Comparison of ENCODE assay signal across 11 mouse cellular contexts in genomic region chr5:105598866-105599265, GRCm38 (mm10).
A peak's percentile ranks its signal among the peaks of the same experiment; 100 is the strongest.
DNase-seq lines count a peak whose midpoint lies in the region; ATAC-seq and TF ChIP-seq lines count a peak whose summit lies in the region.
"Had no signal": no experiment of that assay in that cellular context is flagged by ENCODE, and none has a peak within 500 bp of the region (broad histone marks: within the 10 kb centered on the region; RNA-seq: fewer than 3 reads in every experiment).

No protein-coding gene starts in this region.

- DNase-seq in gastrocnemius, adult 2 months, result no peak
- DNase-seq in gastrocnemius, adult 8-10 months (ENCODE audit: low spot score in 2 of 2), result no peak
- peak; percentile 60 for DNase-seq in lung, postnatal 10 days
- DNase-seq in urinary bladder, adult 2 months (ENCODE audit: low spot score), result no peak
- no peak for DNase-seq in forebrain, embryonic 11.5 days (ENCODE audit: low spot score)

- H3K9ac ChIP-seq in heart, embryonic 15.5 days, result no peak overlapping the region
- no peak overlapping the region for H3K9ac ChIP-seq in hindbrain, embryonic 12.5 days
- H3K9ac ChIP-seq in forebrain, embryonic 11.5 days (ENCODE audit: low read length), result no peak overlapping the region
- H3K9ac ChIP-seq: hindbrain, embryonic 15.5 days had no signal

- no peak overlapping the region for H3K4me2 ChIP-seq in heart, embryonic 15.5 days
- H3K4me2 ChIP-seq in hindbrain, embryonic 12.5 days (replicated peaks), result no peak overlapping the region
- no peak overlapping the region for H3K4me2 ChIP-seq in forebrain, embryonic 11.5 days (ENCODE audit: low read depth, low read length, severe bottlenecking)
- H3K4me2 ChIP-seq: hindbrain, embryonic 15.5 days had no signal

- peak; percentile 75 for ATAC-seq in CD4-positive, CD25-positive, alpha-beta regulatory T cell, adult 4 months
- peak; percentile 36 for ATAC-seq in heart, embryonic 15.5 days (replicated peaks; ENCODE audit: insufficient number of reproducible peaks, insufficient read depth, low FRiP score, low read depth)
- ATAC-seq in hindbrain, embryonic 12.5 days (ENCODE audit: low FRiP score), result no peak
- ATAC-seq in forebrain, embryonic 11.5 days (replicated peaks; ENCODE audit: low FRiP score), result no peak

- peaks cover 25% of the 10 kb centered on the region for H3K4me1 ChIP-seq in heart, embryonic 15.5 days (replicated peaks)
- H3K4me1 ChIP-seq in hindbrain, embryonic 12.5 days, result no peaks in the 10 kb centered on the region
- H3K4me1 ChIP-seq in forebrain, embryonic 11.5 days (replicated peaks; ENCODE audit: control insufficient read depth, insufficient read depth, low read length), result no peaks in the 10 kb centered on the region
- H3K4me1 ChIP-seq: hindbrain, embryonic 15.5 days had no signal

- H3K27ac ChIP-seq in gastrocnemius, adult 2 months, result peak overlapping the region; percentile 71
- peak overlapping the region; percentile 35 for H3K27ac ChIP-seq in heart, embryonic 15.5 days
- no peak overlapping the region for H3K27ac ChIP-seq in hindbrain, embryonic 12.5 days
- no peak overlapping the region for H3K27ac ChIP-seq in forebrain, embryonic 11.5 days (ENCODE audit: low read depth, low read length)
- H3K27ac ChIP-seq: hindbrain, embryonic 15.5 days; macrophage had no signal

- intact Hi-C loops in gastrocnemius, adult 2 months (cut with DNase I), result no loop called here

- WGBS in heart, embryonic 15.5 days, result 53% methylated on average over 9 of the region's 9 CpGs
- 76% methylated on average over 9 of the region's 9 CpGs for WGBS in hindbrain, embryonic 12.5 days
- 81% methylated on average over 9 of the region's 9 CpGs for WGBS in forebrain, embryonic 11.5 days

- no peak for TF ChIP-seq CTCF in gastrocnemius, adult 2 months (IDR thresholded peaks at IDR 0.05)

- H3K9me3 ChIP-seq in heart, embryonic 15.5 days (replicated peaks), result no peaks in the 10 kb centered on the region
- no peaks in the 10 kb centered on the region for H3K9me3 ChIP-seq in hindbrain, embryonic 12.5 days (replicated peaks)
- no peaks in the 10 kb centered on the region for H3K9me3 ChIP-seq in forebrain, embryonic 11.5 days (ENCODE audit: control insufficient read depth, low read length)
- H3K9me3 ChIP-seq: hindbrain, embryonic 15.5 days had no signal

- H3K36me3 ChIP-seq in heart, embryonic 15.5 days, result no peaks in the 10 kb centered on the region
- no peaks in the 10 kb centered on the region for H3K36me3 ChIP-seq in hindbrain, embryonic 12.5 days
- H3K36me3 ChIP-seq in forebrain, embryonic 11.5 days (ENCODE audit: control insufficient read depth, insufficient read depth, low read length), result no peaks in the 10 kb centered on the region
- H3K36me3 ChIP-seq: hindbrain, embryonic 15.5 days had no signal

- H3K27me3 ChIP-seq in heart, embryonic 15.5 days, result no peaks in the 10 kb centered on the region
- H3K27me3 ChIP-seq in hindbrain, embryonic 12.5 days, result no peaks in the 10 kb centered on the region
- no peaks in the 10 kb centered on the region for H3K27me3 ChIP-seq in forebrain, embryonic 11.5 days (ENCODE audit: control insufficient read depth, insufficient read depth, low read length)
- H3K27me3 ChIP-seq: hindbrain, embryonic 15.5 days had no signal

- H3K4me3 ChIP-seq in gastrocnemius, adult 2 months, result no peak overlapping the region
- no peak overlapping the region for H3K4me3 ChIP-seq in heart, embryonic 15.5 days
- no peak overlapping the region for H3K4me3 ChIP-seq in hindbrain, embryonic 12.5 days
- H3K4me3 ChIP-seq in forebrain, embryonic 11.5 days (ENCODE audit: low read depth, low read length), result no peak overlapping the region
- H3K4me3 ChIP-seq: erythroblast, embryonic 14.5 days; hindbrain, embryonic 15.5 days had no signal

Comparison
In these comparisons a context has a peak if more than half of its experiments do, and no peak if none do; other contexts are left out.
1. H3K27ac ChIP-seq: peak in gastrocnemius, adult 2 months (single experiment) and heart, embryonic 15.5 days (single experiment); none in hindbrain, embryonic 12.5 days (single experiment) and forebrain, embryonic 11.5 days (single experiment).
2. ATAC-seq: peak in CD4-positive, CD25-positive, alpha-beta regulatory T cell, adult 4 months (single experiment) and heart, embryonic 15.5 days (single experiment); none in hindbrain, embryonic 12.5 days (single experiment) and forebrain, embryonic 11.5 days (single experiment).